In genomic region chr7:91109575-91109974, GRCm38 (mm10) we compare ENCODE assay signal across 19 mouse cellular contexts.
"Had no signal": no experiment of that assay in that cellular context is flagged by ENCODE, and none has a peak within 500 bp of the region (broad histone marks: within the 10 kb centered on the region; RNA-seq: fewer than 3 reads in every experiment).

No protein-coding gene starts in this region.

- H3K27ac ChIP-seq: intestine, embryonic 15.5 days; kidney, embryonic 15.5 days; limb, embryonic 12.5 days; limb, embryonic 15.5 days; liver, embryonic 14.5 days; macrophage; midbrain, embryonic 13.5 days; stomach, embryonic 15.5 days had no signal

- H3K4me3 ChIP-seq: intestine, embryonic 15.5 days; kidney, embryonic 15.5 days; limb, embryonic 12.5 days; limb, embryonic 15.5 days; midbrain, embryonic 13.5 days; stomach, embryonic 15.5 days had no signal

- ATAC-seq: intestine, embryonic 15.5 days; liver, postnatal 0 days; lung, postnatal 0 days; midbrain, embryonic 13.5 days had no signal

- DNase-seq: kidney, adult 11 months; kidney, adult 8-10 months; kidney, postnatal 10 days; kidney, postnatal 36 days; left cerebral cortex, postnatal 4 days; liver, postnatal 0 days; lung, embryonic 14.5 days; right cerebral cortex, postnatal 14 days; spleen, adult 18-20 months; thymus, postnatal 25 days had no signal
